Mouse (Mus musculus): ENCODE measurements at regions not wholly inside any gene's neighbourhood (a gene's known extent, or its start where the extent isn't known, plus 50 kb on each side); places are given as distances from the start of the nearest gene placed in this dataset.

DNA sequence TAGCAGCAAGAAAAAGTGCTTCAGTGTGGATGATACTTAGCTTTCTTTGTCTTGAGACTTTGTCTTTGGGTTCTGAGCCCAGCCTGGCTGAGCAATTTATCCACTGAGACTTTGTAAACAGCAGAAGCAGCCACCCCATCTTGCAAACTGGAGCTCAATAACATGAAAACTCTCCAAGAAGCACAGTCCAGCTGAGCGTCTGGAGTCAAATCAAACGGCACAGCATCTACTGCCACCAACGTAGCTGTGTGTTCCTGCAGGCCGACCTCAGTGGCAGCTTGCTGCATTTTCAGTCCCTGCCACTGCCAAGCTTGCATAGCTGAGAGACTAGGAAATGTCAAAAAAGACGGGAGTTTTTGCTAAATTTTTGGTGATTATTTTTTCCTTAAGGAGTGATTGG lies 68.8 kb upstream of the Galnt17 start:
- DNase-seq, result peak in 1 of 2 experiments; percentile 2

GRCm38 (mm10) chr5:131371341-131372134 lies 63.2 kb upstream of the Galnt17 start:
- DNase-seq, result peak; percentile 3 to 7

GRCm38 (mm10) chr5:131367461-131367860 lies 59.2 kb upstream of the Galnt17 start:
- DNase-seq, result no peak

- DNase-seq, result no peak
Measured at GRCm38 (mm10) chr5:131359831-131360230, 51.5 kb upstream of the Galnt17 start.

Data from lung, adult 18-20 months (tissue).